Mouse (Mus musculus) spleen, embryonic (tissue): ENCODE measurements around the gene Cotl1.

ENCODE experiments used
- CTCF ChIA-PET: fragments of 350-600 bp; sonication (Branson Sonifier 250); formaldehyde crosslinking; loops from one replicate; lab custom pipeline; 2022; lab: Charles Lee

Cotl1 gene

DNA sequence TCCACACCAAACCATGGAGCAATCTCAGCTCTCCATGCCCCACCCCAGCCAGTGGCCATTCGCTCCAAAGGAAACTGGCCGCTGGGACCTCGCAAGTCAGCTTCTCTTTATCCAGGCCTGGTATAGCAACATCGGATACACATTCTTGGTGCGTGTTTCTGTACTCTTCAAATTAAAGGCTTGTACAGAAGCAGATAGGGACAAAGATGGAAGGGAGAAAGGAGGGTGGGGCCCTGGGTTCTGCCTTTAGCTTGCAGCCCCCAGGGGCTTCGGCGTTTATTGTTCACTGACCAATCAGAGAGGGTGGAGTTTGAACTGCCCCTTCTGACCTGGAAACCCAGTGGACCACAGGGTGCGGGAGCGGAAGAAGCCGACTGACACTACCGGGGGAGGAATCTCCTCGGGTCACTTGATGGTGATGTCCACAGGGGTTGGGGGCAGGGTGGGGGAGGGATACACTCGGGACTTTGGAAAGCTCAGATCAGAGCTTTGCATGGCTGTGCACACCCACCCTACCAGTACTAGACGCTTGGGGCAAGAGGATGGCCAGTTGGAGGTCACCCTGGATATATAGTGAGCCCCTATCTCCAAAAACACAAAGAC is 824 bp downstream of the Cotl1 start:
- CTCF ChIA-PET: interaction anchor here (0.6 to 1.4 kb wide), 8 partner anchors 9 to 181 kb away, joined by 3 to 7 read pairs (median 4); no protein-coding TSS in a partner anchor

DNA sequence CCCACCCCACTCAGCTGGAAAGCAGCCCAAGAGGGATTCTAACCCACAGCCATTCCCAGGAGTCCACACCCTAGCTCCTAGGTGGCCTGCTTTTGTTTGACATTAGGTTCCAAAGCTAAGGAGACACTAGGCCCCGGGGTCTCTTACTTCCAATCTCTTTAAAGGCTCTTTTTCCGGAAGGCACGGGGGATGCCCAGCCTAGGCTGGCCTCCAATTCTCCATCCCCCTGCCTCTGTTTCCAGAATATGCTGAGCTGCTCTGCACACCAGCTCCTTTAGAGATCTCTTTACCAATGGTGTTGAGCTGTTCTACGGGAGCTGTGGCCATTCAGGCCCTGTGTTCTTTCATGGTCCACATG is 1.4 kb downstream of the Cotl1 start:
- CTCF ChIA-PET: interaction anchor here (0.5 to 1.4 kb wide), 10 partner anchors 8 to 180 kb away, joined by 3 to 7 read pairs (median 4); no protein-coding TSS in a partner anchor

DNA sequence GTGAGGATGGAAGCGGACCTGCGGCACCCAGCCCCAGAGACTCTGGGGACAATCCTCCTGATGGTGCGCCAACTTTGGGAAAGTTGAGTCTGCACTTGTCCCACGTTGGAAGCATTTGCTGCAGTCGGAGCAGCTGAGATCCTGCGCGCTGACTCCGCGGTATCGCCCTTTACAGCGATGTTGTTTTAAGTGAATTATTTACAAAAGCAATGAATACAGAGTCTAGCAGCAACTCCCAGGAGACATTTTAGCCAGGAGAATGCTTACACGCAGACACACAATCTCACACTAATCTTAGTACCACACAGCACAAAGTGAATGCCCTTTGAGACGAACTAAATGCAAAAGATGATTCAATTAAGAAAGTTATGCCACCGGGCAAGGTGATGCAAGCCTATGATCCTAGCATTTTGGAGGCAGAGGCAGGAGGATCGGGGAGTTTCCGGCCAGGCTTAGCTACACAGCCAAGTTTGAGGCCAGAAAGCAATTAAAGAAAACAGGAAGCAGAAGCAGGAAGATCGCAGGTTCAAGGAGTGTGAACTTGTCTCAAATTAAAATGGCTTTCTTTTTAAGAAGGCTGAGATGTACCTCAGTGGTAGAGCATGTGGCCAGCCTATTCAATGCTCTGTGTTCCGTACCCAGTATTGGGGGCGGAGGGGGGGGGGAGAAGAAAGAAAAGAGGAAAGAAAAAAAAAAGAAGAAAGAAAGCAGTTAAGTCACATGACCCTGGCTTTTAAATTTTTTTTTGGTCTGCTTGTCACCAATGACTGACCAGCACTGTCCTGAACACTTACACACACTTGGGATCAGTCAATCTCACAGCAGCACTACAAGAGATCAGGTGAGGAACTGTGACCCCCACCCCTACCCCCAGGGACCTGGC is 2.0 kb downstream of the Cotl1 start:
- CTCF ChIA-PET: interaction anchor here (0.5 to 1.4 kb wide), 8 partner anchors 8 to 107 kb away, joined by 3 to 7 read pairs (median 4); no protein-coding TSS in a partner anchor

DNA sequence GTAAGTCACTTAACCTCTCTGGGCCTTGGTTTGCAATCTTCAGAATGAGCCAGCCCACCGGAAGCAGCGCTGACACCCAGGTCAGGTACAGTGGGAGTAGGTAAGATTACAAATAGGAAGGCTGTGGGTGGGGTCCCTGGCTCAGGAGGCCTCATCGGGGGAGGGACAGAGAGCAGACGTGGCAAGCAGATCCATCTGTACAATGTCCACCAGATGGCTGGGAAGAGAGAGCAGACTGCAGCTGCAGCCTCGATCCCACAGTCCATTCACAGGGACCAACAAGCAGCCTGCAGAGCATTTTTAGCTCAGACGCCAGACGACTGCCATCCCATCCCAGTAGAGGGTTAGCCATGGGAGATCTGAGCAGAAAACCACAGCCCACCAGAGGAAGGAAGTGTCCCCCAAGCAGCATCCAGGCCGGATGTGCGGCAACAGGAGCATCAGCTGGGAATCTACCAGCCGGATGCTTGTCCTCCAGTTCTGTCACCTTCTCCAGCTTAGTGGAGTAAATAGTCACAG is 2.7 kb downstream of the Cotl1 start:
- CTCF ChIA-PET: interaction anchor here (1.2 to 1.4 kb wide), 3 partner anchors 54 to 108 kb away, joined by 3 to 6 read pairs (median 4); no protein-coding TSS in a partner anchor

DNA sequence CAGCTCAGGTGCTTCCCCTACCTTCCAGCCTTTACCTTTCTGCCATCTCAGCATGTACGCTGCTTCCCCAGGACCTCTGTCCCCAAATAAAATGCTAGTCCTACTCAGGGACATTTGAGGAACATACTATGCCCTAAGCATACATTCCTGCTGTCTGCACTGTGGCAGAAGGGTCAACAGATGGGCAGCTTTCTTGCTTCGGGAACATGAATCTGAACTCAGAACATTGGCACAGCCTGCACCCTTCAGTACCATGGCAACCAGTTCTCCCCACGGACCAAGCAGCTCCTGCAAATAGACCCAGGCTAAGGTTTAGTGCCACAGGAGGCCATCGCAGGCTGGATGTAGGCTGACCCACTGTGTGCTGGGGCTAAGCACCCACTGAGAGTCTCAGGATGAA is 3.5 kb downstream of the Cotl1 start:
- CTCF ChIA-PET: no interaction called here

DNA sequence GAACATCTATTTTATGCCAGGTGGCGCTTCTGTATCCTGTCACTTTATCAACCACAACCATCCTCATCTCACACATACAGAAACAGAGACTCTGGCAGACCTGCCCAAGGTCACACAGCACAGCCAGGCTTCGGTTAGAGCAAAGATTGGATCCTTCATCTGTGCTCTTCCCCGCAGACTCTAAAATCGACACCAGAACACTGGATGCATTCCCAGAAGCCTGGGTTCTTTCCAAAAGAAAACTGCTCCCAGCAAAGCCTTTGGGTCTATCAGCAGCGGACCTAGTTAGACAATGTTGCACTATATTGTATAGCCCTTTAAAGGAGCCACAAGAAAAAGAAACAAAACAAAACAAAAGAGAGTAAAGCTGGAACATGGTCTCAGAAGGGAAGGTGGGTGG is 5.1 kb downstream of the Cotl1 start:
- CTCF ChIA-PET: interaction anchor here (0.6 kb wide), 1 partner anchor 62 kb away, joined by 4 read pairs; no protein-coding TSS in a partner anchor

DNA sequence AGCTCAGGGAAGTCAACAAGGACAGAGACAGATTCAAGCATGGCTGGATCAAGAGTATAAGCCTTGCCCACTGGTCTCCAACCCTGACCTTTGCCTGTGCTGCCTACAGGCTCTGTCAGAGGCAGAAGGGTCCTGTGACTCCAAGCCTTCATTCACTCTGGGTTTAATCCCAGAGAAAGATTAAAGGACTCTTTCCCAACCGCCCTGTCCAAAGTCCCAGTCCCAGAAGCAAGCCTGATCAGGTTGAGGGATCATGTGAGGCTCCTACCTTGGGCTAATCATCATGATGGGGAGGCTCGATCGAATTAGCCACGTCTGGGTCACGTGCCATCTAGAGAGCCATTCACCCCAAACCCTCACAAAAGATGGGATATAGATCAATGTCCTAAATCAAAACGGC is 5.7 kb downstream of the Cotl1 start:
- CTCF ChIA-PET: no interaction called here

DNA sequence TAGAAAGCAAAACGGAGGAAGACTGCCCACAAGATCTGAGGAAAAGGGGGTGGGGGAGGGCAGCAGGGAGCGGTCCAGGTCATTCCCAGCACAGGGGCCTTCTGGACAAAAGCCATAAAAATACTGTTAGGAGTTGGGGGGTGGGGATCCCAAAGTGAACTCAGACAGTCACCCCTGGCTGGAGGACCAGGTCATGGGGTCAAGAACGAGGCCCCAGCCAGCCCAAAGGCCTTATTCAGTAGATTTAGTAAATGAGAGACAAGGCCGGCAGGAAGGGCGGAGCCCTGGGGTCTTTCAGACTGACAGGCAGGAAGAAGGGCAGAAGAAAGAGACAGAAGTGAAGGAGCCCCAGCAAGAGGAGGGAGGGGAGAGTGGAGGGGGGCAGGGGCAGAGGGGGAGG is 7.4 kb downstream of the Cotl1 start:
- CTCF ChIA-PET: no interaction called here

DNA sequence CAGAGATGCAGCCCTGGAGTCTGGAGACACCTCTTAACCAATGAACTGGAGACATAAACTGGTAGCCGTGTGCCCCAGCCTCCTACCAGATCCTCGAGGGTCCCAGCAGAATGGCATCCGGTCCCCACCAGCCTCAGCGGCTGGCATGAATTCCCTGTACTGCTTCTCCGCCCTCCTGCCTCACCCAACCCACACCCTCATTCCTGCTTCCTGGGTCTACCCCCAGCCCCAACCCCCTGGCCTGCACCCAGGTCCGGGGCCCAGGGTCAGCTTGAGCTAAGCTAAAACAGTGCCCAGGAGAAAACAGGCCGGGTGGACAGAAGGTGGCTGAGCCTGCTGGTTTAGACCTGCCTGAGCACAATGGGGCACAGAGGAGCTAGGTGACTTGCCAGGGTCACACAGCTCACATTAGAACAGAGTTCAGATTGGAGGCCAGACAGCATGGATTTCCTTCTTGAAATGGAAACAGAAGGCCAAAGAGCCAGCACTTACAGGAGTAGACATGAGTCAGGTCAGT is 8.2 kb downstream of the Cotl1 start:
- CTCF ChIA-PET: no interaction called here

DNA sequence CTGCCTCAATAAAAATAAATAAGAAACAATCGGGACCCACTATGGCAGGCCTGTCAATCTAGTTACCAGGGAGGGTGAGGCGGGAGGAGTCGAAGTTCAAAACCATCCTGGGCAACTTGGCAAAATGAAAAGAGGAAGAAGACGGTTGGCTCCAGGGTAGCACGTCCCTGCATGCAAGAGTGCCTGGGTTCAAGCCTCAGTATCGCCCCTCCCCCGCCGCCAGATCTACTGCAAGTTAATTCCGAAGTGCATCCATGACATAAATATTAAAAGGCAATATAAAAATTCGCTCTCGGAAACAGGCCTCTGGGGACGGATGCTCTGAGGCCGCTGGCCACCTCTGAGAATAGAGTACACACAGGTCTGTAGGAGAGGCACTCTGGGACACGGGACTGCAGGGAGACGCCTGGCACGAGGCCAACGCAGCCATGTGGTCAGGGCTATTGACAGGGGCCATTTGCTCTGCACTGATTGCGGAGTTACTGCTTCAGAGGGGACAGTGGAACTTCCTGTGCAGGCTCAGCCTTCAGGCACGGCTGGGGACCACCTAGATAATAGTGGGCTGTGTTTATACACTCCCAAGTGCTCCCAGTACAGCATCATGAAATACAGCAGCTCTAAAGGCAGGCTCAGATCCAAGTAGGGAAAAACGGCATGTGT is 8.9 kb downstream of the Cotl1 start:
- CTCF ChIA-PET: no interaction called here

DNA sequence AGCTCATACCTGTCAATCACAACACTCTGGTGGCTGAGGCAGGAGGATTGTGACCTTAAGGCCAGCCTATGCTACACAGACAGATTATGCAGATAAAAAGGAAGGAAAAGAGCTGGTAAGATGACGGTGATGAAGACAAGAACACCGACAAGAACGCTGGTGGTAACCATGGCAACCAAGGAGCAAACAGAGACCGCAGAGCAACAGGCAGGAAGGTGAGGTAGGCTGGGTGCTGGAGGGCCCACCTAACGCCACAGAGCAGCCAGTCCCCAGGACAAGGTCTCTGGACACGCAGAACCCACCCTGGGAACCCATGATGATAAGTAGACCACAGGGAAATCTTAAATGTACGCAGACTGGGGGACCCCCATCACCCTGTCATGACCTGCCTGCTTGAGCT is 9.8 kb downstream of the Cotl1 start:
- CTCF ChIA-PET: interaction anchor here (0.7 kb wide), 1 partner anchor 9 kb away, joined by 3 read pairs; no protein-coding TSS in a partner anchor

DNA sequence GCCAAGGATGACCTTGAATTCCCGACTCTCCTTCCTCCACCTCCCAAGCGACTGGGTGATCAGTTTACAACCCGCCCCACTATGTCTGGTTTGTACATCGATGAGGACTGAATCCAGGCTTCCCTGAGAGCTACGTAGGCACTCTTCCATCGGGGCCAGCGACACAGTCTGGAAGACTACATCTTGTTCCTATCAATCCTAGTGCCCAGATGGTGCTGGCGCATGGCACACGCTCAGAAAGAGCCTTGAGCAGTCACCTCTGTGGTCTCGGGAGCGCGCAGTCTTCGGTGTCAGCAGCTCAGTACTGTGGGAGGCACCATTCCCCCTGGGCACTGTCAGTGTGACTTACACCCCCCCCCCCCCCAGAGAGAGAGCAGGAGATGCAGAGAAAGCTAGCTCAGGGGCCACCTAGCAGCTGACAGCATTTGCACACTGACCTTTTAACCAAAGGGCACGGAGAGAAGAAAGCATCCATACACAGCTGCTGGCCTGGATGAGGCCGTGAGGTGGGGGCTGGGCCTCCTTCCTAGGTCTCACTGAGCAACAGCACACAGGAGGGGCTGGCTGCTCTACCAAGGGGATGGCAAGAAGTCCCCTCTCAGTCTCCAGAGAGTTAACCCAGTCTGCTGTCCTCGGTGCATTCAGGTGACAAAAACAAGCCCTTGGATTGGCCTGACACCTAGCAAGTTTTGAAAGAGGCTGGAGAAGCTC is 10.3 kb downstream of the Cotl1 start:
- CTCF ChIA-PET: interaction anchor here (0.7 to 1.1 kb wide), 5 partner anchors 9 to 44 kb away, joined by 3 to 14 read pairs (median 4); partner anchors contain the start of gene Cotl1

DNA sequence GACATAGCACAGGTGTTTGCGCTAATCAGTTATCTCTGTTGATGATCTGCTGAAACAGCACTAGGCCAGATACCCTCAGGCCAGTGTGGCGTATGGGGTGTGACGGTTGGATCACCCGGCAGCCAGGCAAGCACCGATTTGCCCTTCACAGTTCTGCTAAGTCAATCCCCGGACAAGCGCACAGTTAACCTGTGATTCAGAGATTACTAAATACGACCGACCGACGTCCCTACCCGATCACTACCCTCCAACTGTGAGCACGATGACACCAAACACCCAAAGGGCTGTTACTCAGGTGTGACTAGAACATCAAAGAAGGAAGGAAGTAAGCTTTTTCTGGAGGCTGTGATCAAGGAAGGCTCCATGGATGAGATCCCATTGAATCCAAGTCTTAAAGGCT is 10.9 kb downstream of the Cotl1 start:
- CTCF ChIA-PET: interaction anchor here (0.7 to 1.1 kb wide), 5 partner anchors 10 to 43 kb away, joined by 3 to 14 read pairs (median 4); partner anchors contain the start of gene Cotl1

DNA sequence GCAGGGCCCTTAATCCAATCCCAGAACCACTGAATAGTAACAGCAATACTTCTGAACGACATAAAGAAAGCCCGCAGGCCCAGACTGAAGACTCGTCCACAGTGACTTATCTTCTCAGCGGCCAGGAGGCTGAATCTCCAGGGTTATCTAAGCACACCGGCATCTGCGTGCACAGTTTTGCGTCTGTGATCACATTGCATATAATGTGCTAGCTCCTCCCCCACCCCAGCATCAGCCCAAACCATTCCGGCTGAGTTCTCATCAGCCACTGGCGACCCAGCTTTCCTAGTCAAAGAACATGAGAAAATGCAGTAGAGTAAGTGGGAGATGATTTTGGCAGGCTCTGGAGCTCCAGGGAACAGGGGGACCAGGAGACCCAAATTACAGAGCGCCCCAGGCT is 11.3 kb downstream of the Cotl1 start:
- CTCF ChIA-PET: interaction anchor here (0.9 to 1.1 kb wide), 4 partner anchors 10 to 46 kb away, joined by 3 to 5 read pairs (median 3); partner anchors contain the start of gene Cotl1

DNA sequence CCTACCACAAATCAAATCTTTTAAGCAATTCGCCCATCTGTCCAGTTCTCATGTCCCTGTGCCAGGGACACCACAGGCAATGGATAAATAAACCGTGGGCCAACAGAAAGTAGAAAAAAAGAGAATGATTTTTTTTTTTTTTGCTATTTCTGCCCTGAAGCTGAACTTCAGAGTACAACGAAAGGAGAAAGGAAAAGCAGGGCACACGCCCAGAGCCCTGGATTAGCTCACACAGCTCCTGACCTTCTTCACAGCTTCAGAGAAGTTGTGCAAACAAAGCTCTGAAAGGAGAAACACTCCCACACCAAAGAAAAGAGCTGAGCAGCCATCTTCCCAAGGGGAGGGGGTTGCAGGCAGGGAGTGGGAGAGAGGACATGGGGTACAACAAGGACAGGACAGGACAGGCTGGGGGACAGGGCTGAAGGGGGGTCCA is 12.6 kb downstream of the Cotl1 start:
- CTCF ChIA-PET: interaction anchor here (1.9 kb wide), 1 partner anchor 15 kb away, joined by 4 read pairs; no protein-coding TSS in a partner anchor

DNA sequence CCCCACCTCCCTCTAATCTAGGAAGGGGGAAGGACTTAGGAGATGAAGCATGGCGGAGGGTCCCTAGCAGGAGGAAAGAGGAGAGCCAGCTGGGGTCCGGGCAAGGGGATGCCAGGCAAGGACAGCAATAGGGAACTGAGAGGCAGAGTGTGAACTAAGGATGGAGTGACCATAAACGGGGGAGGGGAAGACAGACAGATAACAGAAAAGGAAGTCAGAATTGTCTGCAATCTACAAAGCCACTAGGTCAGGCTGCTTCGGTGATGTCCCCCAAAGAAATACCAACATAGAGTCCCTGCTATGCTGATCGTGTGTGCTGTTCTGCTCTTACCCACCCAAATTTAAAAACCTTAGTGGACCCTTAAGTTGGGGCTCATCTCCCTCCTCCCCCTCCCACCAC is 13.4 kb downstream of the Cotl1 start:
- CTCF ChIA-PET: interaction anchor here (1.9 kb wide), 1 partner anchor 16 kb away, joined by 4 read pairs; no protein-coding TSS in a partner anchor

DNA sequence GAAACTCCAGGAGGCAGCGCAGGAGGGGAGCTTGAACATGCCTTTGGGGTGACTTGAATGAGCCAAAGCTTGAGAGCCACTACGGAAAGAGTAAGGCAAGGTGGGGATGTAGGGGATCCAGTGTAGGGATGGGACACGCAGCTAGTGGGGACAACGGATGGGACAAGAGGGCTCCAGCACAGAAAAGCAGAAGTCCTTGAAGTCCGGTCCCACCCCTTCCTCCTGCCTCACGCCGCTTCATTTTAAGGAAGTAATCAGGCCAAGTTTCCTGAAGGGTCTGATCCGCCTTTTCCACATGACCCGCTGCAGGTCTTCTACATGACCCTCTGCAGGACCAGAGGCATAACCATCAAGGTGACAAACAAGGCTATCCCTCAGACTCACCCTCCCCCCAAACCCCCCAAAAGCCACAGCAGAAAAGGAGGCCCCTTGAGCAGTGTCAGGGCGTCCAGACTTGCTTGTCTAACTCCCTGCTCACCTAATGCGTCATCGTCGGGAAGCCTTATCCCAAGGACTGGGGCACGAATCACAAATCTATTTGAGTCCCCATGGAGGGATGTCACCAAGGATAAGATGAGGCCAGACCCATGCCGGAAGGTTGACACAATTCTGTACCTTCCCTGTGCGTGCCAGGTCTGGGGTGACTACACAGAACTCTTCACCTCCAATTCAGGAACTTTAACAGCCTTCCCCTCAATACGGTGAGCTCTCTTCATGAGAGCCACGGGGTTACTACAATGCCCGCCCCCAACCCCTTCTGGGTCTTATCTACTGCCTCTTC is 14.2 kb downstream of the Cotl1 start:
- CTCF ChIA-PET: interaction anchor here (1.9 kb wide), 1 partner anchor 17 kb away, joined by 4 read pairs; no protein-coding TSS in a partner anchor

DNA sequence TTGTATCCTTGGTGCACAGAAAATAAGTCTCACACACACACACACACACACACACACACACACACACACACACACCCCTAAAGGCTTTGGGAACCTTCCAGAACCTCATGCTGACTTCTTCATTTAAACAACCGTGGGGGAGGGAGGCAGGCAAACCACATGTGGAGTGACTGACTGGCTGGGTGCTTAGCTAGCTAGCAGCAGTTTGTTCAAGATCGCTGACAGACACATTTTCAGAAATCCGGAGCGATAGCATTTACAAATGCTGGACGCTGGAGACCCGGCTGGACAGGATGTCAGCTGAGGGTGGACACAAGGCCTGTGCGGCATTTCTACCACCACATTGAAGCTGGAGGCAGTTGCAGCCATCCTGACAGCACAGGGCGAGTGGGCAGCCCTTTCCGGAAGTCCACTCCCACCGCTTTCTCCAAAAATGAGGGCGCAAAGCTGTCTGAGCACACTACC is 15.5 kb downstream of the Cotl1 start:
- CTCF ChIA-PET: no interaction called here

DNA sequence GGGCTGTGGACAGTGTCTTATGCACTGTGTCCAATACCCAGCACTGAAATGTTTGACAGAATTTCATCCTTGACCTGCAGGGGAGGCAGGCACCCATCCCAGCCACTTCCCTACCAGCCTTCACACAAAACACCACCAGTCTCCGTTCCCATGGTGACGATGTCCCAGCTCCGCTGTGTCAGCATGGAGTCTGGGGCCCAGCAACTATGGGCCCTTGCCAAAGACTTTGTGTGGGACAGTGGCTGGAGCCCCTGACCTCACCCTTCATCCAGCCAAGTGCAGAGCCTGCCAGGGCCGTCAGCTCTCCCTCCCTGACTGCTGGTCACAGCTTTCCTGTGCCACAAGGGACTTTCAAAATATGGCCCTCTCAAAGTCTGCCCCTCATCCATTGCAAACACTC is 16.2 kb downstream of the Cotl1 start:
- CTCF ChIA-PET: no interaction called here
